Mouse (Mus musculus): ENCODE data around the gene Ntm. TPM values are rescaled to one million over a fixed set of nuclear protein-coding genes. Genes with fewer than 3 reads are reported as not detected.

Gene Ntm
- total and polyA plus RNA-seq, 3 experiments, result 0.15 to 0.98 (median 0.55) TPM

GRCm38 (mm10) chr9:29409216-29409907 is 553.6 kb downstream of the Ntm start:
- peak; percentile 18 for DNase-seq

- DNase-seq, result peak; percentile 35
Observed at GRCm38 (mm10) chr9:29407954-29408353, 555.0 kb downstream of the Ntm start.

DNA sequence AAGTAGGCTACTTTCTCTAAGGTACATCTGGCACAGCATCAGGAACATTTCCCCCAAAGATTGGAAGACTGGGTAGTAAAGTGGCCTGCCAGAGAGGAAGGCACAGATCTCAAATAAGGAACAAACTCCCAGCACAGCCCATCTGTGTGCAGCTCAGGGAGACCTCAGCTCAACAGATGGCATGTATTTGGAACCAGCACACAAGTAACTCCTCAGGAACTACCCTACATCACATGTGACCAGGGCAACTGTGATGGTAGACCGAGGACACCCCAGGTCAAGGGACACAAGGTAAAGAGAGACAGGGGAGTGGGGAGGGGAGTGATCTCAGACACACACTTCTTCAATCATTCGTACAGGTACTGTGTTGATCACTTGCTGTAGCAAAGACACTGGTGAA is 556.0 kb downstream of the Ntm start:
- no peak for DNase-seq

DNA sequence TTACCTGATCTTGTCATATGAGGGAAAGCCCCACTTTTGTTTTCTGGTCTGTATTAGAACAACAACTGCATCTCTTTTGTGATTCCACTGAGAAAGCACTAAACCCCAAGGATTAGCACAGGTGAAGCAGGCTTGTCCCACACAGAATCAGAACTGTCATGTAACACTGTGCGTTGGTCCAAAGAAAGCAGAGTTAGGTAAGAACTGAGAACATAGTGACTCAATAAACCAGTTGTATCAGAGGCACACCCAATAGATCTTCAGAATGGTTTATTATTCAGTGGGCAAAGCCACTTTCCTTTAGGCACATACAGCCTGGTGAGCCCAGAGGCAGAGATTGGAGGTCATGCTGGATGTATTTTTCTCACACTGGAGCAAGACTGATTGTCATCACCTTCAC is 556.9 kb downstream of the Ntm start:
- no peak for DNase-seq

DNA sequence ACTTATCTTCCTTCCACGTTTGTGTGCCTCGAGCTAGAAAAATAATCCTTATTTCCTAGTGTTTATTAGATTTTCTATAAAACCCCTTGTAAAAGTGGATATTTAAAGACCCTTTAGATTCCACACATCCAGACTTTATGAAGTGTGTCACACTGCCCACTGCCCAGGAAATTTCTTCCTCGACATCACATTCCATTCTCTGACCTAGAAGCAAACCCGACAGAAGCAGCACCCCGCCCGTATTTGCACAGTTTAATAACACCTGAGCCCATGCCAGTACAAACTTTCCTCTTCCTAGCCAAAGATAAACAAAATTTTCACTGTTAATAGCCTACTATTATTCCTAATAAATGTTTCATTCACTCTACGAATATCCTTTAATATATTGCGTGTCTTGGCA is 562.8 kb downstream of the Ntm start:
- no peak for DNase-seq

DNA sequence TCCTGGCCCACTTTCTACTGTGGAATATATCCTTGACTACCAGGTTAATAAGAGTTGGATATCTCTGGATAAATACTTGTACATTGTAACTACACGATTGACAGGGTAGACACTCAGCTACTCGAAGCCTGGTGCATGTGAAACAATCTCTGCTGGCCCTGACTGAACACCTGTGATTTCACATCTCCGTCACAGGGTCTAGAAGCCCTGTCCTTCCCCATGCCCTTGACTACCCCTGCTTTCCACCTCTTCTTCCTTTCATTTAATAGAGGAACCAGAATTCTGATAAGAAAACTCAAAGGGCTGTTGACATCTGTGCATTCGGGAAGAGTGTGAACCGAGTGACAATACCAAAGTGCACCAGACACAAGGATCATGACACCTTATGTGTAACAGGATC is 566.8 kb downstream of the Ntm start:
- DNase-seq, result no peak

DNA sequence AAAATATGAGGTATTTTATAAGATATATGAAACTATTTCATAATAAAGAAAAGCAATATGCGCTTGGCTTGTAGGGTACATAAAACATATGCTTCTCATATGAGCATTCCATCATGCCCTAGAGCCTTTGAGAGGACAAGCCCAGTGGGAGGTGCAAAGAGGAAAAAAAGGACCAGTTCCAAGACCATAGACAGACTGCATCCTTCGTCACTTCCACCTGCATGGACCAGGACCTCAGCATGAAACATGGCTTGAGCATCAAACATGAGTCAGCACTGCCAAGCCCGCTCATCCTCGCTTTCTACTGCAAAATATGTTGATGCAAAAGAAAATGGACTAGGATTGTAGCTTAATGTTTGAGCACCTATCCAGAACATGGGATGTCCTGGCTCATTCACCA is 569.8 kb downstream of the Ntm start:
- no peak for DNase-seq

GRCm38 (mm10) chr9:29390796-29391517 is 572.0 kb downstream of the Ntm start:
- no peak for DNase-seq

GRCm38 (mm10) chr9:29389224-29389623 is 573.7 kb downstream of the Ntm start:
- DNase-seq, result no peak

DNA sequence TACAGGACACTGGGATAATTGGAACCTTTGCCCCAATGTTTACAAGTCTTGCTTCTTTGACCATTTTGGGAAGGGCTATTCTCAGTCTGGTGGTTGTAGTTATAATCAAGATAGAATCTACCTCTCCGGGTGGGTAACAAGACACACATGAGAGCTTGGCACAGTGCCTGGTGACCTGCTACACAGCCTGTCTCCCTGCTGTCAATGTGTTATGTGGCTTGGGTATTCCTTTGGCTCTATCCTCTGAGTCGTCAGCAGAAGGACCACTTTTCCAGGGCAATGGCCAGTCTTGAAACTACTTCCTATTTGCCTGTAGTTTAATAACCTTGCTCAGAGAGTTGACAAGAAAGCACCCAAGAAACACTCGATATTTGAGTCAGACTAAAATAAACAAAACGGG is 575.8 kb downstream of the Ntm start:
- DNase-seq, result no peak

- DNase-seq, result no peak
Observed at GRCm38 (mm10) chr9:29377172-29378002, 585.6 kb downstream of the Ntm start.

GRCm38 (mm10) chr9:29371341-29371740 is 591.6 kb downstream of the Ntm start:
- no peak for DNase-seq

DNA sequence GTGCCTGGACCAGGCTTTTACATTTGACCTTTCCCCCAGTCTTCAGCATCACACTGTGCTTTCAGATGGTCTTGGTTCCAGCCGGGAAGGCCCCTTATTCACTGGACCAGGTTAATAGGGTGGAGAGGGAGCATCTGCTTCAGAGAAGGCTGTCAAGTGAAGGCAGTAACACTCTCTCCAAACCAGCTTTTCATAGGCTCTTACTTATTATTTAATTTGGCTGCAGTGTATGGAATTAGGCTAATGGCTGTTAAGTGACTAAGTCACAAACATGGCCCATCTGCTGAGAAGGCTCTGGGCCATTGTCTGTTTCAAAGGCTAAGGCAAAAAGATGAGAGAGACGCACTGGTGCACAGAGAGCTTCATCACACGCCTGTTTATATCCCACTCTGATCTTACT is 593.3 kb downstream of the Ntm start:
- DNase-seq, result no peak

DNA sequence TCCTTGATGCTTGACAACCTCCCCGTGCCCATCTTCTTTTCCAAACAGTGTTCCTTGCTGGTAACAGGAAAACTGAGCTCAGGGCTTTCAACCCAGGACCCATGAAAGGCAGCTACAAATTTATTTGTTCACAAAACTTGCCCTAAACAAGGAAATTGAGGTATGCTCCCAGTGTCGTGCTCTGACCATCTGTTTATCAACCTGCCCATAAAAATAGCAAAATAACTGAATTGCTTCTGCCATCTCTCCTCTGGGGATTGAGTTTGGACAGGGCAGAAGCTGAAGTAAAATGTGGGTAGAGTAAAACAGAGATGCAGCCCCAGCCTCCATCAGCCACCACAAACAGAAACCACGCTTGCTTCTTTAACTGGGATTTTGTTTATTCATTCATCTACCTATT is 594.6 kb downstream of the Ntm start:
- DNase-seq, result no peak

GRCm38 (mm10) chr9:29357796-29358195 is 605.1 kb downstream of the Ntm start:
- DNase-seq, result no peak

DNA sequence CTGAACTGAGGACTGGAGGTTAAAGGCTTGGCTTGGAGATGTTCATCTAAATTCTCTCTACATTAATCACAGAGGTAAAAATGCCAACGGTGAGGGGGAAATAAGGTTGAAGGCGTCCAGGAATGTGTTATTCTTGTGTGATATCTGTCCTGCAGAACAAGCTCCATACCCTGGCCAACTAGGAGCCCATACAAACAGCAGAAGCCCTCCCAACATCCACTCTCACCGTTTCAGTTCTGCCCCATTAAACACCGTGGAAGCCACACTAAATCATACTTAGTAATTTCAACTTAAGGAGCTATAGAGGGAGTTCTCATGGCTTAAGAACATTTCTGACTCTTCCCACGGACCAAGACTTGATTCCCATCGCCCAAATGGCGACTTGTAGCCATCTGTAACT is 620.6 kb downstream of the Ntm start:
- no peak for DNase-seq

GRCm38 (mm10) chr9:29341292-29341691 is 621.6 kb downstream of the Ntm start:
- DNase-seq, result no peak

DNA sequence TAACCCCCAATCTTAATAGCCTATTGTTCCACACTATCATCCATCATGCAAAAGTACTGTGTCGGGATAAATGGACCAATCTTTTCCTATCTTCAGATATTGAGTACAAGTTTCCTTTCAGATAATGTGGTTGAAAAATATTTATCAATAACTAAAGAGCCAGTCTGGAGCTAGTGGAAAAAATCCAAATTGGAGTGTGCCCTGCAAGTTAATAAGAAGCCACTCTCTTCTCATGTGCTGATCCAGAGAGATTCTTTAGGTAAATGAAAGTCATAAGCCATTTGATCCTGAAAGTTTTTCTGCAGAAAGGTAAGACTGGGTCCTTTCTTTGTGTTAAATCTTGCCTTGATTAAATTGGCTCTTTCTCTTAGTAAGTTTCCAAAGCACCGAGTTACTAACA is 627.3 kb downstream of the Ntm start:
- DNase-seq, result no peak

GRCm38 (mm10) chr9:29332296-29333090 is 630.4 kb downstream of the Ntm start:
- no peak for DNase-seq

- DNase-seq, result no peak
Observed at GRCm38 (mm10) chr9:29330486-29330885, 632.5 kb downstream of the Ntm start.

- DNase-seq, result no peak
Observed at GRCm38 (mm10) chr9:29326283-29326682, 636.7 kb downstream of the Ntm start.

- DNase-seq, result no peak
Observed at GRCm38 (mm10) chr9:29325137-29325536, 637.8 kb downstream of the Ntm start.

Measured in adrenal gland, adult 2 months (tissue).